Mouse (Mus musculus): ENCODE measurements around the gene Olfr669. TPM values are rescaled to one million over a fixed set of nuclear protein-coding genes. Genes with fewer than 3 reads are reported as not detected.
"Not testable (repeated sequence)": the region's sequence is repeated elsewhere in the genome, so short reads cannot be mapped to it uniquely, and the experiment has no call there.

Olfr669 gene
- not detected for total RNA-seq (2021)

GRCm38 (mm10) chr7:104933940-104934339 is at the start of gene Olfr669:
Gene Olfr669, plus strand, starts transcription at chr7:104934240.
- intact Hi-C loops (cut with DNase I): no loop called here
- DNase-seq: no peak

GRCm38 (mm10) chr7:104895852-104896251 is 38.2 kb upstream of the Olfr669 start, which contains the start of gene Olfr666:
Gene Olfr666, minus strand, starts transcription at chr7:104895952.
- intact Hi-C loops (cut with DNase I): no loop called here
- DNase-seq: no peak

- intact Hi-C loops (cut with DNase I): no loop called here
- DNase-seq: no peak
Observed at GRCm38 (mm10) chr7:104921382-104921781, 12.7 kb upstream of the Olfr669 start, which contains the start of gene Olfr667. Gene Olfr667, minus strand, starts transcription at chr7:104921482.

GRCm38 (mm10) chr7:104927957-104928356 is 6.1 kb upstream of the Olfr669 start, which contains the start of gene Olfr668:
Gene Olfr668, minus strand, starts transcription at chr7:104928057.
- intact Hi-C loops (cut with DNase I): no loop called here
- DNase-seq: no peak

GRCm38 (mm10) chr7:104950234-104950633 is 16.2 kb downstream of the Olfr669 start:
- DNase-seq; intact Hi-C loops (cut with DNase I): not testable (repeated sequence)

GRCm38 (mm10) chr7:104962520-104962919 is 28.5 kb downstream of the Olfr669 start, which contains the start of gene Olfr670:
Gene Olfr670, minus strand, starts transcription at chr7:104962620.
- intact Hi-C loops (cut with DNase I): no loop called here

GRCm38 (mm10) chr7:104972507-104972906 is 38.5 kb downstream of the Olfr669 start:
- DNase-seq; intact Hi-C loops (cut with DNase I): not testable (repeated sequence)

More at GRCm38 (mm10) chr7:104962520-104962919, 28.5 kb downstream of the Olfr669 start, which contains the start of gene Olfr670:
- no peak for DNase-seq

- intact Hi-C loops (cut with DNase I): no loop called here
- DNase-seq: no peak
Observed at GRCm38 (mm10) chr7:104979026-104979425, 45.0 kb downstream of the Olfr669 start, which contains the start of gene Olfr671. Gene Olfr671, minus strand, starts transcription at chr7:104979126.

Other genes starting within 250 kb of the Olfr669 start
- gene Olfr661, start 247.7 kb upstream of the Olfr669 start, total RNA-seq (2021): not detected
- gene Usp17le, start 156.8 kb upstream of the Olfr669 start, total RNA-seq (2021): not detected
- gene Usp17lb, start 91.6 kb upstream of the Olfr669 start, total RNA-seq (2021): not detected
- not detected for gene Usp17la, start 77.2 kb upstream of the Olfr669 start, total RNA-seq (2021)
- not detected for gene Olfr665, start 56.2 kb upstream of the Olfr669 start, total RNA-seq (2021)
- not detected for gene Olfr666, start 38.3 kb upstream of the Olfr669 start, total RNA-seq (2021)
- gene Olfr667, start 12.8 kb upstream of the Olfr669 start, total RNA-seq (2021): not detected
- gene Olfr668, start 6.2 kb upstream of the Olfr669 start, total RNA-seq (2021): not detected
- not detected for gene Olfr670, start 28.4 kb downstream of the Olfr669 start, total RNA-seq (2021)
- not detected for gene Olfr671, start 44.9 kb downstream of the Olfr669 start, total RNA-seq (2021)
- gene Olfr672, start 67.8 kb downstream of the Olfr669 start, total RNA-seq (2021): not detected
- not detected for gene Olfr675, start 94.2 kb downstream of the Olfr669 start, total RNA-seq (2021)
- not detected for gene Olfr676, start 98.5 kb downstream of the Olfr669 start, total RNA-seq (2021)
- not detected for gene Olfr677, start 117.1 kb downstream of the Olfr669 start, total RNA-seq (2021)
- gene Olfr678, start 130.2 kb downstream of the Olfr669 start, total RNA-seq (2021): not detected
- not detected for gene Olfr679, start 147.0 kb downstream of the Olfr669 start, total RNA-seq (2021)
- gene Olfr680-ps1, start 158.6 kb downstream of the Olfr669 start, total RNA-seq (2021): not detected
- not detected for gene Olfr681, start 182.6 kb downstream of the Olfr669 start, total RNA-seq (2021)
- gene Olfr683, start 212.8 kb downstream of the Olfr669 start, total RNA-seq (2021): not detected
- gene Olfr684, start 229.4 kb downstream of the Olfr669 start, total RNA-seq (2021): not detected